Mouse (Mus musculus): ENCODE measurements at regions not wholly inside any gene's neighbourhood (a gene's known extent, or its start where the extent isn't known, plus 50 kb on each side); places are given as distances from the start of the nearest gene placed in this dataset.

DNA sequence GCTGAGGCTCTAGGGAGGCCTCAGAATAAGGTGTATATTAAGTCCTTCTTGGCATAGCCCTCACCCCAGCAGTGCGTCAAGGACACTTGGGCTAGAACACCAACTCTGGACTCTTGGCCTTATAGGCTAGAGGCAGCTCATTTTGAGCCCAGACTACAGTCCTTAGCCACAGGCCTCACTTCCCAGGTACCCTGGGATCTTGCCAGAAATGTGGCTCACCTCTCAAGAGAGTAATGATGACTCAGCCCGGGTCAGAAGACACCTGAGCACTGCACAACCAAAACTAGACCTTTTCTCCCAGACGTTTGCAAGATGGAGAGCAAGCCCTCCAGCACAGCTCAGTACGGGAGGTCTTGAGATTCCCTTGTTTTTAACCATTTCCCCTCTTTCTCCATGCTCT, 52.9 kb upstream of the Gadd45a start:
- H3K4me2 ChIP-seq: no peak overlapping the region
- H3K9ac ChIP-seq: no peak overlapping the region
- H3K27me3 ChIP-seq: no peaks in the 10 kb centered on the region
- no peak overlapping the region for H3K4me3 ChIP-seq
- no peak for ATAC-seq (ENCODE audit: insufficient number of reproducible peaks, insufficient read depth, low FRiP score, low TSS enrichment, low read depth)
- H3K9me3 ChIP-seq: no peaks in the 10 kb centered on the region
- H3K4me1 ChIP-seq: no peaks in the 10 kb centered on the region
- no peaks in the 10 kb centered on the region for H3K36me3 ChIP-seq
- 69% methylated on average over 4 of the region's 4 CpGs for WGBS
- no peak overlapping the region for H3K27ac ChIP-seq

DNA sequence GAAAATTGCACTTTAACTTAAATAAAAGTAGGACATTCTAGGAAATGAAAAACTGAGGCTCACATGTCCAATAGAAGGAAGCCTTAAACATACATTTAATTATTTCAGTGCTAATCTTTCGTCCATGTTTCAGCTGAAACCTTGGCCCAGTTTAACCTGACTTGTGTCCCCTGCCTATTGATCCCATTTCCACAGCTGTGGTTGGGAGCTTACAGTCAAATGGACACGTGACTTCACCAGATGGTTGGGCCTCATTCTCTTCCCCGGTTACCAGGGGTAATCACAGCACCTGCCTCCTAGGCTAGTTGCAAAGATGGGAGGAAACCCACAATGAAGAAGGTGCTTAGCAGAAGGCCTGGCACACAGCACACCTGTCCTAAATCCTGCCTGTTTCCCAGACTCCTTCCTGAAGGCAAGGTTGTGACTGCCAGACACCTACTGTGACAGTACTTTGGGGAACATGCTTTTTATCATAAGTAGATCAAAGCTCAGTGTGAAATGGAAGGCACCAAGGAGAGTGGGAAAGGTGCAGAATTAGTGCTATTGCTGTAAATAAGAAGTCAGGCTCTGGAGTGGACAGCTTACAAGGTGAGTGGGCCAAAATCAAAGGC, 52.4 kb upstream of the Gadd45a start:
- Histone ChIP-seq H3K27ac (no peak overlapping the region), H3K4me1 (no peaks in the 10 kb centered on the region), H3K36me3 (no peaks in the 10 kb centered on the region), H3K27me3 (no peaks in the 10 kb centered on the region), H3K9ac (no peak overlapping the region), H3K4me3 (no peak overlapping the region), H3K9me3 (no peaks in the 10 kb centered on the region), H3K4me2 (no peak overlapping the region)
- 78% methylated on average over 3 of the region's 3 CpGs for WGBS
- no peak for ATAC-seq (ENCODE audit: insufficient number of reproducible peaks, insufficient read depth, low FRiP score, low TSS enrichment, low read depth)

DNA sequence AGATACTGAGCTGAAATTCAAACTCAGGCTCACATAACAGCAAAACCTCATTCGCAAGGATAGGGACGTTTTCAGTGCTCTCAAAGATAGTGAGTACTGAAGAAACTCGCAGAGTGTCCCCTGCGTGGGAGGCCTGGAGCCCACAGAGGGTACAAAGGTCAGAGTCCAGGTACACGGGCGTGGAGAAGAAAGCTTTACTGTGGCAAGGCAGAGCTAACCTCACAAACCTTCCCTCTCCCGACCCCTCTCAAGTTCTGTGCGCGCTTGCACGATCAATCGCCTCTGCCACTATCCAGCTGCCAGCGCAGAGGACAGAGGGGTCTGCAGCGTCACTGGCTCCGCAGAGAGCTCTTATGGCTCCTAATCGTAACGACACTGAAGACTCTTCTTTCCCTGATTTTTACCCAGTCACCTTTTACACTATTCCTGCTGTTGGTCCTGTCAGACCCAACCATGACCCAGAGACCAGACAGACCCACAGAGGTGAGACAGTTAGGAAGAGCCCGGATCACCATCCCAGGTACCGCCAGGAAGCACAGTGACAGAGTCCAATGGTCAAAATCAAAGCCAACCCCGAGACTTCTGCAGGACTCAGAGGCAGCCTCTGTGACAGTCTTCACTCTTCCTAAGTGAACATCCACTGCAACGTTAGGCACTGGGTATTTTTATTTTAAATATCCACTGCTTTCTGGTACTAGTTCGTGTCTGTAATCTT, 51.6 kb upstream of the Gadd45a start:
- no peak overlapping the region for H3K27ac ChIP-seq
- no peak overlapping the region for H3K9ac ChIP-seq
- no peaks in the 10 kb centered on the region for H3K36me3 ChIP-seq
- no peaks in the 10 kb centered on the region for H3K9me3 ChIP-seq
- no peaks in the 10 kb centered on the region for H3K4me1 ChIP-seq
- ATAC-seq (ENCODE audit: insufficient number of reproducible peaks, insufficient read depth, low FRiP score, low TSS enrichment, low read depth): no peak
- H3K4me3 ChIP-seq: no peak overlapping the region
- 68% methylated on average over 21 of the region's 21 CpGs for WGBS
- no peaks in the 10 kb centered on the region for H3K27me3 ChIP-seq
- H3K4me2 ChIP-seq: no peak overlapping the region

DNA sequence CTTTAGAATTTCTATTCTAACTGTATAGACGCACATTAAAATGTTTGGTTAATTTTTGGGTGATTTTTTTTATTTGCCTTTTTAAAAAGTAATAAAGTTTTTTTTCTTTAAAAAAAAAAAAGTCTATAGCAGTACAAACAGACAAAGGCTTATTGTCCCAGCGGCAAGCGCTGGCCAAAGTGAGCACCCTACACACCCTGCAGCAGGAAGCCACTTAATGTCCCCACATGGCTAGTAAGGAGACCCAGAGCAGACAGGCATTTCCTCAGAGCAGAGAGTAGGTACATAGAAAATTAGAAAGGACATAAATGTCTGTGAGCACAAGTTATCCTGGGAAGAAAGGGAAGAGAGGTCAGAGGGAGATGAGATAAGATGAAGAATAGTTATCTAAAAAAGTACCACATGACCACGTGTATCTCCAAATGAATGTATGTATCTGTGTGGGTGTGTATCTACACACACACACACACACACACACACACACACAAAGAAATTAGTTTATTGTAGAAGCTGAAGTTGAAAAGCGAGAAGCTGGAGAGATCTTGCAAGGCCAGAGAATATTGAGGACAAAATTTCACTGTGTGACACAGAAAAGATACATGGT, 50.7 kb upstream of the Gadd45a start:
- Histone ChIP-seq H3K9ac (no peak overlapping the region), H3K4me1 (no peaks in the 10 kb centered on the region), H3K9me3 (no peaks in the 10 kb centered on the region), H3K4me2 (no peak overlapping the region), H3K4me3 (no peak overlapping the region), H3K27ac (no peak overlapping the region), H3K36me3 (no peaks in the 10 kb centered on the region), H3K27me3 (no peaks in the 10 kb centered on the region)
- ATAC-seq (ENCODE audit: insufficient number of reproducible peaks, insufficient read depth, low FRiP score, low TSS enrichment, low read depth): no peak
- 70% methylated on average over 5 of the region's 5 CpGs for WGBS

DNA sequence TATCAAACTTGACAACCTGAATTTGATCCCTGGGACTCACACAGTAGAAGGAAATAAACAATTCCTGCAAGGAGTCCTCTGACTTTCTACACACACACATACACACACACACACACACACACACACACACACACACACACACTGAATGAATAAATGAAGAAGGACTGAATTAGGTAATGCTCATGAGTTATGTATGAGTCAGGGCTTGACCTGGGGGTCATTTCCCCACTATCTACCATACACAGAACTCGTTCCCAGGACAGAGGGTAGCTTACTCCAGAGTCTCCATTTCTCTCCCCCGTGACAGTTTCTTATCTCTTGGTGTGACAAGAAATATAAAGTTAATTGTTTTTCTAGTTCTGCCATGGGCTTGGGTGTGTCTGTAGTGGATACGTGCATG, 50.1 kb upstream of the Gadd45a start:
- Histone ChIP-seq H3K9ac (no peak overlapping the region), H3K9me3 (no peaks in the 10 kb centered on the region), H3K27me3 (no peaks in the 10 kb centered on the region), H3K27ac (no peak overlapping the region), H3K36me3 (no peaks in the 10 kb centered on the region), H3K4me3 (no peak overlapping the region), H3K4me1 (no peaks in the 10 kb centered on the region), H3K4me2 (no peak overlapping the region)
- WGBS: 51% methylated on average over 3 of the region's 3 CpGs
- ATAC-seq (ENCODE audit: insufficient number of reproducible peaks, insufficient read depth, low FRiP score, low TSS enrichment, low read depth): no peak
